Mouse (Mus musculus) heart, postnatal 0 days (tissue): Measurements from ENCODE around the gene BC003965.

Experiments used
- CTCF ChIP-seq: IDR thresholded peaks from 2 replicates; pipeline ENCODE4 v1.5.1; 2016; ENCODE audit warnings: antibody characterized with exemption, control low read depth, low read depth
- EP300 ChIP-seq: IDR thresholded peaks from 2 replicates; pipeline ENCODE4 v1.6.1; 2016; ENCODE audit warnings: antibody characterized with exemption, low read depth

DNA sequence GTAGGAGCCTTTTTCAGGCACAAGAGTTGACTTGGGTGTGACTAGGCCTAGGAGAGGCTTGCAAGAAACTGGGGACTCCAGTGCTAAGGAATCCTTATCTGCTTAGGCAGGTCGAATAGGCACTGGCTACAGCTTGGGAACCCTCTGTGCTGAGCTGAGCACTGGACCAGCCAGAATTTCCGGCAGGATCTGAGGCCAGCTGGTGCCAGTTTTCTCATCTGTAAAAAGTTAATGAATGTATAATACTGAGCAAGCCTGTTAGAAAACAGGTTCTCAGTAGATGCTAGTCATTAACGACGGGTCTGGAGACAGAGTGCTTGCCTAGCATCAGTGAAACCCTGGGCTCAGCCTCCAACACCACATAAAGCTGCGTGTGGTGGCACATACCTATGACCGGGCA is 48.7 kb upstream of the BC003965 start:
- TF ChIP-seq EP300 = no peak
- TF ChIP-seq CTCF = no peak
